Mouse (Mus musculus) cerebellum, postnatal 4 days (tissue): ENCODE measurements around the gene Syce3.
"Not testable (repeated sequence)": the region's sequence is repeated elsewhere in the genome, so short reads cannot be mapped to it uniquely, and the experiment has no call there.

Source experiments
- DNase-seq, 2 experiments: peaks; one replicate each; pipeline ENCODE4 v3.0.0; 2022; ENCODE audit warnings: low spot score in 2 of 2, mixed read lengths in 1 of 2

Syce3 gene

GRCm38 (mm10) chr15:89410118-89410517 is at the start of gene Syce3:
Syce3 (minus strand) TSS chr15:89410503.
- DNase-seq = no peak

GRCm38 (mm10) chr15:89459821-89460220 is 49.5 kb upstream of the Syce3 start:
- DNase-seq = no peak

GRCm38 (mm10) chr15:89458942-89459341 is 48.6 kb upstream of the Syce3 start:
- DNase-seq = no peak

GRCm38 (mm10) chr15:89455642-89456041 is 45.3 kb upstream of the Syce3 start:
- no peak for DNase-seq

- DNase-seq = no peak
These were observed 44.6 kb upstream of the Syce3 start for GRCm38 (mm10) chr15:89454857-89455256.

- peak in 1 of 2 experiments; percentile 72 for DNase-seq
These were observed 43.7 kb upstream of the Syce3 start, which contains the start of gene Mapk8ip2 for GRCm38 (mm10) chr15:89453865-89454478. Mapk8ip2 (plus strand) TSS chr15:89453913.

- no peak for DNase-seq
These were observed 42.9 kb upstream of the Syce3 start for GRCm38 (mm10) chr15:89452906-89453864.

- DNase-seq = no peak
These were observed 32.3 kb upstream of the Syce3 start for GRCm38 (mm10) chr15:89442486-89443070.

GRCm38 (mm10) chr15:89435878-89436277 is 25.6 kb upstream of the Syce3 start:
- no peak for DNase-seq

GRCm38 (mm10) chr15:89434136-89434535 is 23.8 kb upstream of the Syce3 start:
- DNase-seq = no peak

- DNase-seq = no peak
These were observed 22.6 kb upstream of the Syce3 start for GRCm38 (mm10) chr15:89432946-89433345.

GRCm38 (mm10) chr15:89431806-89432205 is 21.5 kb upstream of the Syce3 start:
- no peak for DNase-seq

GRCm38 (mm10) chr15:89431271-89431670 is 21.0 kb upstream of the Syce3 start:
- no peak for DNase-seq

GRCm38 (mm10) chr15:89430771-89431170 is 20.5 kb upstream of the Syce3 start:
- DNase-seq = not testable (repeated sequence)

GRCm38 (mm10) chr15:89430341-89430740 is 20.0 kb upstream of the Syce3 start:
- no peak for DNase-seq

- peak; percentile 75 to 88 for DNase-seq
These were observed 19.3 kb upstream of the Syce3 start, which contains the start of the genes C730034F03Rik, Gm44502 and Chkb for GRCm38 (mm10) chr15:89429352-89430221. C730034F03Rik (plus strand) TSS chr15:89429589. Gm44502 (minus strand) TSS chr15:89429696. Chkb (minus strand) TSS chr15:89429908.

GRCm38 (mm10) chr15:89428821-89429351 is 18.6 kb upstream of the Syce3 start:
- no peak for DNase-seq

- DNase-seq = no peak
These were observed 18.0 kb upstream of the Syce3 start for GRCm38 (mm10) chr15:89428136-89428790.

GRCm38 (mm10) chr15:89426716-89427115 is 16.4 kb upstream of the Syce3 start:
- no peak for DNase-seq

- DNase-seq = no peak
These were observed 15.4 kb upstream of the Syce3 start, which contains the start of gene Cpt1b for GRCm38 (mm10) chr15:89425711-89426121. Cpt1b (minus strand) TSS chr15:89425863.
